Mouse (Mus musculus): ENCODE measurements at regions not wholly inside any gene's neighbourhood (a gene's known extent, or its start where the extent isn't known, plus 50 kb on each side); places are given as distances from the start of the nearest gene placed in this dataset.

- peak; percentile 1 for DNase-seq (ENCODE audit: low read depth, low spot score)
These were observed 924.8 kb upstream of the Kcnd2 start for GRCm38 (mm10) chr6:20290496-20290895.

Data from embryo, embryonic 11.5 days (tissue).